Mouse (Mus musculus): ENCODE data around the gene Emilin1. TPM values are rescaled to one million over a fixed set of nuclear protein-coding genes. Genes with fewer than 3 reads are reported as not detected.

The Emilin1 gene
- total RNA-seq, 1 experiment from 2014 or later: 31.9 TPM

GRCm38 (mm10) chr5:30889088-30889754 lies 24.0 kb upstream of the Emilin1 start:
- no peak for ATAC-seq (replicated peaks in 1 of 2; ENCODE audit: insufficient read depth in 1 of 2, low FRiP score in 2 of 2, low TSS enrichment in 1 of 2, low read depth in 1 of 2, poor library complexity in 2 of 2, severe bottlenecking in 2 of 2)

- ATAC-seq (replicated peaks in 1 of 2; ENCODE audit: insufficient read depth in 1 of 2, low FRiP score in 2 of 2, low TSS enrichment in 1 of 2, low read depth in 1 of 2, poor library complexity in 2 of 2, severe bottlenecking in 2 of 2): no peak
Observed at GRCm38 (mm10) chr5:30890375-30890774, 22.8 kb upstream of the Emilin1 start.

- ATAC-seq (replicated peaks in 1 of 2; ENCODE audit: insufficient read depth in 1 of 2, low FRiP score in 2 of 2, low TSS enrichment in 1 of 2, low read depth in 1 of 2, poor library complexity in 2 of 2, severe bottlenecking in 2 of 2): no peak
Observed at GRCm38 (mm10) chr5:30901860-30902259, 11.3 kb upstream of the Emilin1 start.

GRCm38 (mm10) chr5:30907413-30908059 lies 5.7 kb upstream of the Emilin1 start, which contains the start of gene Ost4:
Gene Ost4, minus strand, starts transcription at chr5:30907788.
- peak; percentile 94 to 96 for ATAC-seq (replicated peaks in 1 of 2; ENCODE audit: insufficient read depth in 1 of 2, low FRiP score in 2 of 2, low TSS enrichment in 1 of 2, low read depth in 1 of 2, poor library complexity in 2 of 2, severe bottlenecking in 2 of 2)

- ATAC-seq (replicated peaks in 1 of 2; ENCODE audit: insufficient read depth in 1 of 2, low FRiP score in 2 of 2, low TSS enrichment in 1 of 2, low read depth in 1 of 2, poor library complexity in 2 of 2, severe bottlenecking in 2 of 2): no peak
Observed at GRCm38 (mm10) chr5:30908426-30909299, 4.5 kb upstream of the Emilin1 start.

GRCm38 (mm10) chr5:30909300-30909659 lies 3.9 kb upstream of the Emilin1 start:
- ATAC-seq (replicated peaks in 1 of 2; ENCODE audit: insufficient read depth in 1 of 2, low FRiP score in 2 of 2, low TSS enrichment in 1 of 2, low read depth in 1 of 2, poor library complexity in 2 of 2, severe bottlenecking in 2 of 2): no peak

GRCm38 (mm10) chr5:30909863-30910262 lies 3.3 kb upstream of the Emilin1 start:
- ATAC-seq (replicated peaks in 1 of 2; ENCODE audit: insufficient read depth in 1 of 2, low FRiP score in 2 of 2, low TSS enrichment in 1 of 2, low read depth in 1 of 2, poor library complexity in 2 of 2, severe bottlenecking in 2 of 2): no peak

- no peak for ATAC-seq (replicated peaks in 1 of 2; ENCODE audit: insufficient read depth in 1 of 2, low FRiP score in 2 of 2, low TSS enrichment in 1 of 2, low read depth in 1 of 2, poor library complexity in 2 of 2, severe bottlenecking in 2 of 2)
Observed at GRCm38 (mm10) chr5:30910481-30910880, 2.7 kb upstream of the Emilin1 start.

GRCm38 (mm10) chr5:30912156-30912555 lies 1.0 kb upstream of the Emilin1 start:
- ATAC-seq (replicated peaks in 1 of 2; ENCODE audit: insufficient read depth in 1 of 2, low FRiP score in 2 of 2, low TSS enrichment in 1 of 2, low read depth in 1 of 2, poor library complexity in 2 of 2, severe bottlenecking in 2 of 2): no peak

GRCm38 (mm10) chr5:30914101-30914635 lies 966 bp downstream of the Emilin1 start:
- ATAC-seq (replicated peaks in 1 of 2; ENCODE audit: insufficient read depth in 1 of 2, low FRiP score in 2 of 2, low TSS enrichment in 1 of 2, low read depth in 1 of 2, poor library complexity in 2 of 2, severe bottlenecking in 2 of 2): no peak

GRCm38 (mm10) chr5:30914849-30915248 lies 1.6 kb downstream of the Emilin1 start:
- ATAC-seq (replicated peaks in 1 of 2; ENCODE audit: insufficient read depth in 1 of 2, low FRiP score in 2 of 2, low TSS enrichment in 1 of 2, low read depth in 1 of 2, poor library complexity in 2 of 2, severe bottlenecking in 2 of 2): no peak

GRCm38 (mm10) chr5:30915456-30915855 lies 2.3 kb downstream of the Emilin1 start:
- no peak for ATAC-seq (replicated peaks in 1 of 2; ENCODE audit: insufficient read depth in 1 of 2, low FRiP score in 2 of 2, low TSS enrichment in 1 of 2, low read depth in 1 of 2, poor library complexity in 2 of 2, severe bottlenecking in 2 of 2)

GRCm38 (mm10) chr5:30915974-30916433 lies 2.8 kb downstream of the Emilin1 start:
- peak; percentile 58 to 59 for ATAC-seq (replicated peaks in 1 of 2; ENCODE audit: insufficient read depth in 1 of 2, low FRiP score in 2 of 2, low TSS enrichment in 1 of 2, low read depth in 1 of 2, poor library complexity in 2 of 2, severe bottlenecking in 2 of 2)

- ATAC-seq (replicated peaks in 1 of 2; ENCODE audit: insufficient read depth in 1 of 2, low FRiP score in 2 of 2, low TSS enrichment in 1 of 2, low read depth in 1 of 2, poor library complexity in 2 of 2, severe bottlenecking in 2 of 2): no peak
Observed at GRCm38 (mm10) chr5:30916841-30917240, 3.6 kb downstream of the Emilin1 start.

GRCm38 (mm10) chr5:30917348-30917747 lies 4.1 kb downstream of the Emilin1 start:
- ATAC-seq (replicated peaks in 1 of 2; ENCODE audit: insufficient read depth in 1 of 2, low FRiP score in 2 of 2, low TSS enrichment in 1 of 2, low read depth in 1 of 2, poor library complexity in 2 of 2, severe bottlenecking in 2 of 2): no peak

- ATAC-seq (replicated peaks in 1 of 2; ENCODE audit: insufficient read depth in 1 of 2, low FRiP score in 2 of 2, low TSS enrichment in 1 of 2, low read depth in 1 of 2, poor library complexity in 2 of 2, severe bottlenecking in 2 of 2): no peak
Observed at GRCm38 (mm10) chr5:30917891-30918670, 4.9 kb downstream of the Emilin1 start.

- ATAC-seq (replicated peaks in 1 of 2; ENCODE audit: insufficient read depth in 1 of 2, low FRiP score in 2 of 2, low TSS enrichment in 1 of 2, low read depth in 1 of 2, poor library complexity in 2 of 2, severe bottlenecking in 2 of 2): no peak
Observed at GRCm38 (mm10) chr5:30918691-30919090, 5.5 kb downstream of the Emilin1 start.

Measured in hematopoietic stem cell, adult 5-6 weeks (primary cell).